Mouse (Mus musculus): Measurements from ENCODE around the gene Egflam. TPM values are rescaled to one million over a fixed set of nuclear protein-coding genes. Genes with fewer than 3 reads are reported as not detected.

Egflam gene
- total and polyA plus RNA-seq, 3 experiments, result not detected

GRCm38 (mm10) chr15:7200286-7200685, 197.9 kb downstream of the Egflam start (continued):
- no peak for TF ChIP-seq MEF2A (IDR thresholded peaks at IDR 0.05; ENCODE audit: borderline replicate concordance, low read depth, low read length)

GRCm38 (mm10) chr15:7198816-7199215, 199.4 kb downstream of the Egflam start:
- TF ChIP-seq KAT2A (IDR thresholded peaks at IDR 0.05; ENCODE audit: insufficient replicate concordance, low read length), result no peak
- Histone ChIP-seq H3K79me2 (replicated peaks; ENCODE audit: control insufficient read depth, extremely low read depth, insufficient read depth, poor library complexity, severe bottlenecking) (no peaks in the 10 kb centered on the region), H3K27ac (ENCODE audit: insufficient read depth, low read depth) (no peak overlapping the region), H3K9ac (ENCODE audit: insufficient read depth, low read depth) (no peak overlapping the region), H3K27me3 (replicated peaks) (peaks cover 92% of the 10 kb centered on the region), H3K36me3 (replicated peaks in 1 of 2; ENCODE audit: control insufficient read depth in 1 of 2, insufficient read depth in 1 of 2, low read length in 1 of 2) (no peaks in the 10 kb centered on the region), H3K4me2 (ENCODE audit: insufficient read depth, low read depth, poor library complexity, severe bottlenecking) (no peak overlapping the region), H3K4me3 (replicated peaks in 1 of 3; ENCODE audit: low read depth in 2 of 3, low read length in 2 of 3, poor library complexity in 1 of 3) (no peak overlapping the region), H3K4me1 (ENCODE audit: control insufficient read depth in 1 of 2, insufficient read depth in 2 of 2) (no peaks in the 10 kb centered on the region), H3K9me3 (replicated peaks; ENCODE audit: low read length) (no peaks in the 10 kb centered on the region)
- in situ Hi-C loops (cut with MboI; ENCODE audit: low pct_ligation_motif_present, low pct_unique_long_range_greater_than_20kb, low sequenced_read_pairs) (no loop called here), dilution Hi-C loops (cut with MboI; ENCODE audit: extremely low pct_ligation_motif_present, extremely low pct_unique_long_range_greater_than_20kb, low sequenced_read_pairs) (no loop called here)
- no peak for DNase-seq (ENCODE audit: extremely low read depth)

DNA sequence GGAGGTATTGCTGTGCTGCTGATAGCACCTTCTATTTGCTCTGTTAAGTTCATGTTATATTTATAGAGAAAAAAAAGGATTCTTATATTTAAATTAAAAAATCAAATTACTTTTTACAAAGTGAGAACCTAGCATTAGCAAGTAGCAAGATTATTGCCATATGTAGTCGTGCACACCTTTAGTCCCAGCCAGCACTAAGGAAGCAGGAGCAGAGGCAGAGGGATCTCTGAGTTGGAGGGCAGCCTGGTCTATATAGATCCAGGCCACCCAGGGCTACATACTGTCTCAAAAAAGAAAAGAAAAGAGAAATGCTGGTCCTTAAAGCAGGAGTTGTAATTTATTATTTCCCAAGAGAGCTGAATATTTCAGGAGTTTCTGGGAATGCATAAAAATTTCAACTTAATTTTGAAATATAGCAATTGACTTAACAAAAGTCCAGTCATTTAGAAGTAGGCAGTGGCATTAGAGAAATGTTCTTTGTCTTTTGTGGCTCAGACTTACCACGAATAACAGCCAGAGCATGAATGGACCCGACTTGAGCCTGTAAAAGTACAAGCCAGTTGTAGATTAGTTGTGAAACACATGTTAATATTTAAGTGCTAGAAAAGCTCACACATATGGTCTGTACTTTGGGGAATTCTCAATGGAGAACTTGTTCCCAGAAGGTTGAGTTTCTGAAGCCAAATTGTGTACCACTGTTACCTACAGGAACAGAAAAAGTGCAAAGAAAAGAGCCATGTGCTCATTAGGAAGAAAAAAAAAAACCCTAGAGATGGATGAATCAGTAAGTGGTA, 200.3 kb downstream of the Egflam start:
- H3K36me3 ChIP-seq (replicated peaks in 1 of 2; ENCODE audit: control insufficient read depth in 1 of 2, insufficient read depth in 1 of 2, low read length in 1 of 2), result no peaks in the 10 kb centered on the region
- H3K4me1 ChIP-seq (ENCODE audit: control insufficient read depth in 1 of 2, insufficient read depth in 2 of 2), result no peaks in the 10 kb centered on the region
- no peak overlapping the region for H3K27ac ChIP-seq (ENCODE audit: insufficient read depth, low read depth)
- H3K9ac ChIP-seq (ENCODE audit: insufficient read depth, low read depth), result no peak overlapping the region
- H3K79me2 ChIP-seq (replicated peaks; ENCODE audit: control insufficient read depth, extremely low read depth, insufficient read depth, poor library complexity, severe bottlenecking), result no peaks in the 10 kb centered on the region
- H3K27me3 ChIP-seq (replicated peaks), result peaks cover 90% of the 10 kb centered on the region
- no peak overlapping the region for H3K4me2 ChIP-seq (ENCODE audit: insufficient read depth, low read depth, poor library complexity, severe bottlenecking)
- TF ChIP-seq ZMIZ1 (IDR thresholded peaks at IDR 0.05; ENCODE audit: low read depth, low read length) (no peak), PAX5 (IDR thresholded peaks at IDR 0.05; ENCODE audit: low read length) (no peak), E2F4 (IDR thresholded peaks at IDR 0.05; ENCODE audit: insufficient replicate concordance, low read depth, low read length) (no peak), POLR2A (IDR thresholded peaks at IDR 0.05; ENCODE audit: low read depth, low read length) (no peak), MXI1 (IDR thresholded peaks at IDR 0.05; ENCODE audit: low read depth, low read length) (no peak), MYC (IDR thresholded peaks at IDR 0.05; ENCODE audit: low read depth, low read length) (no peak), SIN3A (IDR thresholded peaks at IDR 0.05; ENCODE audit: low read length) (no peak), RCOR1 (conservative IDR thresholded peaks at IDR 0.05; ENCODE audit: low read depth, low read length) (no peak), GABPA (IDR thresholded peaks at IDR 0.05; ENCODE audit: insufficient replicate concordance, low read depth, low read length) (no peak), EP300 (IDR thresholded peaks at IDR 0.05; ENCODE audit: low read length) (no peak), POLR2AphosphoS2 (IDR thresholded peaks at IDR 0.05; ENCODE audit: low read depth, low read length) (no peak), CTCF (conservative IDR thresholded peaks at IDR 0.05 in 1 of 2, IDR thresholded peaks at IDR 0.05 in 1 of 2; ENCODE audit: low read depth in 2 of 2, low read length in 2 of 2) (no peak), HCFC1 (IDR thresholded peaks at IDR 0.05; ENCODE audit: low read depth, low read length) (no peak), NRF1 (IDR thresholded peaks at IDR 0.05; ENCODE audit: low read depth, low read length) (no peak), ELF1 (IDR thresholded peaks at IDR 0.05; ENCODE audit: low read depth, low read length) (no peak), ETS1 (conservative IDR thresholded peaks at IDR 0.05; ENCODE audit: low read depth, low read length) (no peak), TBP (conservative IDR thresholded peaks at IDR 0.05; ENCODE audit: low read depth, low read length) (no peak), ZNF384 (IDR thresholded peaks at IDR 0.05; ENCODE audit: low read depth, low read length) (no peak)
- dilution Hi-C loops (cut with MboI; ENCODE audit: extremely low pct_ligation_motif_present, extremely low pct_unique_long_range_greater_than_20kb, low sequenced_read_pairs), result no loop called here
- DNase-seq (ENCODE audit: extremely low read depth), result no peak
- in situ Hi-C loops (cut with MboI; ENCODE audit: low pct_ligation_motif_present, low pct_unique_long_range_greater_than_20kb, low sequenced_read_pairs), result no loop called here
- H3K4me3 ChIP-seq (replicated peaks in 1 of 3; ENCODE audit: low read depth in 2 of 3, low read length in 2 of 3, poor library complexity in 1 of 3), result no peak overlapping the region
- no peaks in the 10 kb centered on the region for H3K9me3 ChIP-seq (replicated peaks; ENCODE audit: low read length)
